Mouse (Mus musculus): ENCODE results near the gene Gja10. TPM values are rescaled to one million over a fixed set of nuclear protein-coding genes. Genes with fewer than 3 reads are reported as not detected.
A peak's percentile ranks its signal among the peaks of the same experiment; 100 is the strongest.

The Gja10 gene
- total and polyA plus RNA-seq, 3 experiments, result not detected

DNA sequence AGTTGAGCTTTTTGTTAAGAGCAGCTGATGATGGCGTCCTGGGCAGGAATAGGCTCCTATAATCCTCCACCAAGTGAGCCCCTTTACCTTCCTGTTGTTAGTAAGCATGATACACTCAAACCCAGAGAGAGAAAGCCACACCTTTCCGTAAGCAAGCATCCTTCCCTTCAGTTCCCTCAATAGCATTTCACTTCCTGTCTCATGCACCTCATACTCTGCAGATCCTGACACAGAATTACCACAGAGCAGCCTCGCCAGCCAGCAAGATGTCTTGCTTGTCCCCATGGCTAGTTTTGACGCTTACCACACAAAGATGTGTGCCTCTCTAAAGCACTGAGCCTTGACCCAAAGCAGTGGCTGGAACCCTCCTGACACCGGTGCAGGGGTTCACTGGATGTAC is 15.0 kb downstream of the Gja10 start:
- H3K9ac ChIP-seq (ENCODE audit: control insufficient read depth, low read depth, low read length, poor library complexity, severe bottlenecking), result no peak overlapping the region
- DNase-seq (ENCODE audit: low read depth, low spot score), result no peak
- peaks cover 0 to 2% of the 10 kb centered on the region in 2 experiments; a peak in 1 of 4 replicates for H3K36me3 ChIP-seq (ENCODE audit: control insufficient read depth in 1 of 2, insufficient read depth in 2 of 2, low read length in 2 of 2)
- no peak for TF ChIP-seq GABPA (IDR thresholded peaks at IDR 0.05; ENCODE audit: low read depth, low read length)
- no peak for TF ChIP-seq CHD1 (IDR thresholded peaks at IDR 0.05; ENCODE audit: low read depth, low read length)
- no peak overlapping the region for H3K27ac ChIP-seq (ENCODE audit: control insufficient read depth, low read depth, low read length)
- H3K4me3 ChIP-seq (ENCODE audit: control insufficient read depth in 1 of 2, insufficient read depth in 1 of 2, low read depth in 2 of 2, low read length in 2 of 2), result no peak overlapping the region
- H3K27me3 ChIP-seq (ENCODE audit: control insufficient read depth in 1 of 2, insufficient read depth in 2 of 2, low read length in 2 of 2), result peaks cover 0 to 5% of the 10 kb centered on the region in 2 experiments; a peak in 3 of 4 replicates
- peaks cover 0 to 2% of the 10 kb centered on the region in 2 experiments; a peak in 1 of 4 replicates for H3K4me1 ChIP-seq (ENCODE audit: control insufficient read depth in 1 of 2, insufficient read depth in 2 of 2, low read length in 2 of 2)
- H3K9me3 ChIP-seq (replicated peaks; ENCODE audit: insufficient read depth, low read length), result no peaks in the 10 kb centered on the region
- no peaks in the 10 kb centered on the region for H3K79me2 ChIP-seq (ENCODE audit: control insufficient read depth, insufficient read depth, low read length, poor library complexity)

DNA sequence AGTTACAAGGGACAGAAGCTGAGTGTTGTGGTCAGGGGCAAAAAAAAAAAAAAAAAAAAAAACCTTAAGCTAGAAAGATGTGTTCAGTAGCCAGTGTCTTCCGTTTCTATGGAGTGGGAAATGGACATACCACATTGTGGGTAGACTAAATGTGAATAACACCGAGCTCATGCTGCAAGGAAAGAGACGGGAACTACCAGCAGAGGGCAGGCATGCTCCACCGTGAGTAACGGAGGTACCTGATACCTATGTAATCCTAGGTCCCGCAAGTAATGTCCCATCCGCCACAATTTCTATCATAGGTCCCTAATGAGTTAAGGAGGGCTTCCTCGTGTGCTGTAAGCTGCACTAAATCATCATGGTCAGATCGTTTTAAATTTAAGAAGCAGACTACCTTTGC is 16.0 kb downstream of the Gja10 start:
- Histone ChIP-seq H3K4me1 (ENCODE audit: control insufficient read depth in 1 of 2, insufficient read depth in 2 of 2, low read length in 2 of 2) (peaks cover 0 to 2% of the 10 kb centered on the region in 2 experiments; a peak in 1 of 4 replicates), H3K9ac (ENCODE audit: control insufficient read depth, low read depth, low read length, poor library complexity, severe bottlenecking) (no peak overlapping the region), H3K79me2 (ENCODE audit: control insufficient read depth, insufficient read depth, low read length, poor library complexity) (no peaks in the 10 kb centered on the region), H3K27ac (ENCODE audit: control insufficient read depth, low read depth, low read length) (no peak overlapping the region), H3K36me3 (ENCODE audit: control insufficient read depth in 1 of 2, insufficient read depth in 2 of 2, low read length in 2 of 2) (peaks cover 0 to 2% of the 10 kb centered on the region in 2 experiments; a peak in 1 of 4 replicates), H3K9me3 (replicated peaks; ENCODE audit: insufficient read depth, low read length) (no peaks in the 10 kb centered on the region), H3K27me3 (ENCODE audit: control insufficient read depth in 1 of 2, insufficient read depth in 2 of 2, low read length in 2 of 2) (peaks cover 0 to 5% of the 10 kb centered on the region in 2 experiments; a peak in 2 of 4 replicates), H3K4me3 (ENCODE audit: control insufficient read depth in 1 of 2, insufficient read depth in 1 of 2, low read depth in 2 of 2, low read length in 2 of 2) (no peak overlapping the region)
- peak; percentile 93 for TF ChIP-seq RAD21 (IDR thresholded peaks at IDR 0.05; ENCODE audit: low read depth, low read length)
- peak; percentile 86 for TF ChIP-seq ZC3H11A (IDR thresholded peaks at IDR 0.05; ENCODE audit: low read depth, low read length)
- TF ChIP-seq CTCF (IDR thresholded peaks at IDR 0.05 in 2 of 3, conservative IDR thresholded peaks at IDR 0.05 in 1 of 3; ENCODE audit: control insufficient read depth in 1 of 3, insufficient read depth in 1 of 3, low read depth in 2 of 3, low read length in 3 of 3, poor library complexity in 1 of 3, severe bottlenecking in 1 of 3), result peak; percentile 89 to 91 (median 91)
- TF ChIP-seq MEF2A (IDR thresholded peaks at IDR 0.05; ENCODE audit: extremely low read depth, insufficient replicate concordance, low read depth, low read length, poor library complexity, severe bottlenecking), result no peak
- peak; percentile 30; the same call in 1 of the 2 replicates for TF ChIP-seq MYC (IDR thresholded peaks at IDR 0.05; ENCODE audit: low read depth, low read length)
- TF ChIP-seq ZKSCAN1 (IDR thresholded peaks at IDR 0.05; ENCODE audit: low read depth, low read length), result no peak
- no peak for TF ChIP-seq CHD1 (IDR thresholded peaks at IDR 0.05; ENCODE audit: low read depth, low read length)
- TF ChIP-seq SMC3 (IDR thresholded peaks at IDR 0.05; ENCODE audit: low read depth, low read length), result peak; percentile 91
- peak; percentile 80 for DNase-seq (ENCODE audit: low read depth, low spot score)

DNA sequence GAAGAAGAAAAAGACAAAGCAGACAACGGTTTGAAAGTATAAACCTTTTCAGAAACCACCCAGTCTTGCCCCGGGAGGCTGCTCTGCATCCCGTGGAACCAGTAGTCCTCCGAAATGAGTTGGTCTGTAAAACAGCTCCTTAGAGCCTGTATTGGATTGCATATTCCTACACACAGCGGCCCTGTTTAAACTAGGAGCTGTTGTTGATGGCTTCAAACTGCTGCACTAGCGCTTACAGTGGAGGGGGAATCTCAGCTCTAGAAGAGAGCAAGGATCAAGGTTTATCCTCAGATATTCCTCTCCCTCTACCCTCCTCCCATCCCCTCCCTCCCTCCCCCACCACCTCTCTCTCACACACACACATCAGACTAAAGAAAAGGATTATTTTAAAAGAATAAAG is 18.4 kb downstream of the Gja10 start:
- no peak overlapping the region for H3K4me3 ChIP-seq (ENCODE audit: control insufficient read depth in 1 of 2, insufficient read depth in 1 of 2, low read depth in 2 of 2, low read length in 2 of 2)
- TF ChIP-seq CHD1 (IDR thresholded peaks at IDR 0.05; ENCODE audit: low read depth, low read length), result no peak
- H3K9ac ChIP-seq (ENCODE audit: control insufficient read depth, low read depth, low read length, poor library complexity, severe bottlenecking), result no peak overlapping the region
- no peak overlapping the region for H3K27ac ChIP-seq (ENCODE audit: control insufficient read depth, low read depth, low read length)
- no peak for DNase-seq (ENCODE audit: low read depth, low spot score)
- H3K79me2 ChIP-seq (ENCODE audit: control insufficient read depth, insufficient read depth, low read length, poor library complexity), result no peaks in the 10 kb centered on the region
- peaks cover 0 to 2% of the 10 kb centered on the region in 2 experiments; a peak in 1 of 4 replicates for H3K36me3 ChIP-seq (ENCODE audit: control insufficient read depth in 1 of 2, insufficient read depth in 2 of 2, low read length in 2 of 2)
- peaks cover 0 to 2% of the 10 kb centered on the region in 2 experiments; a peak in 1 of 4 replicates for H3K4me1 ChIP-seq (ENCODE audit: control insufficient read depth in 1 of 2, insufficient read depth in 2 of 2, low read length in 2 of 2)
- H3K9me3 ChIP-seq (replicated peaks; ENCODE audit: insufficient read depth, low read length), result no peaks in the 10 kb centered on the region
- H3K27me3 ChIP-seq (ENCODE audit: control insufficient read depth in 1 of 2, insufficient read depth in 2 of 2, low read length in 2 of 2), result peaks cover 0 to 2% of the 10 kb centered on the region in 2 experiments; a peak in 2 of 4 replicates

Data from MEL (cell line).